ENCODE assay signal across 9 mouse cellular contexts in the genomic region with DNA sequence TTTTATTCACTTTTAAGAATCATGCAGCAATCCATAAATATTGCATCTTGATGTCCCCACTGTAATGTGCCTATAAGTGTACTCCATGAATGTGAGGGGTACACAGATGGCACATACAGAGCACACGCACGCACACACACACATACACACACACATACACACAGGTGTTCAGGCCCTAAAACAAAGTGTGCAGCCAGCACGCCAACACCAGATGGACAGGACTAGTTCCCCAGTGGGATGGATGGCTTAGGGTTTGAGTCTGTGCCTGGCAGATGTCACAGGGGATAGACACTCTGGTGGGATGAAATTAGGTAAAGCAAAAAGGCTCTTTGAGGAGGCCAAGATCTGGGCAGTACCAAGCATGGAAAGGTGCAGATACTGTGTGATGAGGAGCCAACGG. TPM values are rescaled to one million over a fixed set of nuclear protein-coding genes. Genes with fewer than 3 reads are reported as not detected.
DNase-seq lines count a peak whose midpoint lies in the region; ATAC-seq and TF ChIP-seq lines count a peak whose summit lies in the region.
"Had no signal": no experiment of that assay in that cellular context is flagged by ENCODE, and none has a peak within 500 bp of the region (broad histone marks: within the 10 kb centered on the region; RNA-seq: fewer than 3 reads in every experiment).

No protein-coding gene starts in this region.

- H3K36me3 ChIP-seq in liver, embryonic 12.5 days: no peaks in the 10 kb centered on the region
- H3K36me3 ChIP-seq in liver, postnatal 0 days (replicated peaks; ENCODE audit: insufficient read depth, low read length): no peaks in the 10 kb centered on the region
- H3K36me3 ChIP-seq in hindbrain, embryonic 14.5 days (replicated peaks; ENCODE audit: control insufficient read depth, insufficient read depth): peaks cover 12% of the 10 kb centered on the region; the same call in 1 of the 2 replicates
- H3K36me3 ChIP-seq in midbrain, embryonic 16.5 days (ENCODE audit: control insufficient read depth, insufficient read depth, low read length): 0 out of 2 replicates have a peak, but pooled peaks cover 3% of the 10 kb centered on the region

- H3K9me3 ChIP-seq in liver, embryonic 12.5 days (replicated peaks): no peaks in the 10 kb centered on the region
- H3K9me3 ChIP-seq in liver, postnatal 0 days (ENCODE audit: low read length): no peaks in the 10 kb centered on the region
- H3K9me3 ChIP-seq in hindbrain, embryonic 14.5 days (ENCODE audit: control insufficient read depth, low read length): no peaks in the 10 kb centered on the region
- H3K9me3 ChIP-seq in midbrain, embryonic 16.5 days (replicated peaks; ENCODE audit: control insufficient read depth, low read length, poor library complexity, severe bottlenecking): no peaks in the 10 kb centered on the region

- no peak for TF ChIP-seq EP300 in liver, postnatal 0 days (IDR thresholded peaks at IDR 0.05; ENCODE audit: low read depth)

- peaks cover 38% of the 10 kb centered on the region for H3K4me1 ChIP-seq in liver, embryonic 12.5 days
- peaks cover 36% of the 10 kb centered on the region for H3K4me1 ChIP-seq in liver, postnatal 0 days (ENCODE audit: insufficient read depth)
- H3K4me1 ChIP-seq in hindbrain, embryonic 14.5 days (replicated peaks; ENCODE audit: control insufficient read depth, insufficient read depth, low read length): peaks cover 37% of the 10 kb centered on the region
- H3K4me1 ChIP-seq in midbrain, embryonic 16.5 days (ENCODE audit: control insufficient read depth, insufficient read depth, low read length): peaks cover 30% of the 10 kb centered on the region

- no peak for TF ChIP-seq CTCF in liver, postnatal 0 days (IDR thresholded peaks at IDR 0.05; ENCODE audit: low read depth)

- no peak for ATAC-seq in liver, embryonic 12.5 days
- no peak for ATAC-seq in liver, postnatal 0 days
- no peak for ATAC-seq in hindbrain, embryonic 14.5 days (ENCODE audit: low FRiP score)
- no peak for ATAC-seq in midbrain, embryonic 16.5 days

- peaks cover 74% of the 10 kb centered on the region for H3K27me3 ChIP-seq in liver, embryonic 12.5 days (replicated peaks)
- H3K27me3 ChIP-seq in liver, postnatal 0 days (ENCODE audit: insufficient read depth, low read length): peaks cover 26% of the 10 kb centered on the region
- H3K27me3 ChIP-seq in hindbrain, embryonic 14.5 days (ENCODE audit: control insufficient read depth, insufficient read depth, low read length): peaks cover 18% of the 10 kb centered on the region
- H3K27me3 ChIP-seq in midbrain, embryonic 16.5 days (ENCODE audit: control insufficient read depth, insufficient read depth, low read depth, low read length): peaks cover 12% of the 10 kb centered on the region

- no peak overlapping the region for H3K27ac ChIP-seq in liver, embryonic 12.5 days
- H3K27ac ChIP-seq in liver, postnatal 0 days (ENCODE audit: low read depth): no peak overlapping the region
- peak overlapping the region; percentile 77; the same call in 1 of the 2 replicates for H3K27ac ChIP-seq in hindbrain, embryonic 14.5 days
- H3K27ac ChIP-seq in midbrain, embryonic 16.5 days (ENCODE audit: low read length): 0 out of 2 replicates have a peak overlapping the region, but pooled peaks have one; percentile 73

- H3K4me2 ChIP-seq in liver, embryonic 12.5 days: 0 out of 2 replicates have a peak overlapping the region, but pooled peaks have one; percentile 98
- no peak overlapping the region for H3K4me2 ChIP-seq in liver, postnatal 0 days (ENCODE audit: low read depth, low read length)
- H3K4me2 ChIP-seq in hindbrain, embryonic 14.5 days (replicated peaks): peak overlapping the region; percentile 98
- H3K4me2 ChIP-seq in midbrain, embryonic 16.5 days (ENCODE audit: low read length): peak overlapping the region; percentile 94

- peak; percentile 30 to 36 for DNase-seq in cerebellum, postnatal 14 days
- DNase-seq in cerebellum, adult 11-12 months: no peak
- DNase-seq in liver, postnatal 0 days: no peak
- DNase-seq in hindbrain, embryonic 14.5 days (ENCODE audit: low spot score): no peak
- no peak for DNase-seq in ovary, postnatal 36 days (ENCODE audit: low spot score)
- DNase-seq in adrenal gland, adult 8-10 months: no peak

- 81% methylated on average over 4 of the region's 4 CpGs for WGBS in liver, embryonic 12.5 days (ENCODE audit: insufficient replicate concordance)
- WGBS in liver, postnatal 0 days (ENCODE audit: insufficient replicate concordance): 77% methylated on average over 4 of the region's 4 CpGs
- whole genome bisulfite sequencing in hindbrain, embryonic 14.5 days: 65% methylated on average over 4 of the region's 4 CpGs
- 80% methylated on average over 4 of the region's 4 CpGs for WGBS in midbrain, embryonic 16.5 days

- H3K9ac ChIP-seq in liver, embryonic 12.5 days: no peak overlapping the region
- no peak overlapping the region for H3K9ac ChIP-seq in liver, postnatal 0 days (replicated peaks)
- H3K9ac ChIP-seq in hindbrain, embryonic 14.5 days: peak overlapping the region; percentile 62
- peak overlapping the region; percentile 64 for H3K9ac ChIP-seq in midbrain, embryonic 16.5 days (ENCODE audit: low read depth, low read length)

- no peak overlapping the region for H3K4me3 ChIP-seq in liver, embryonic 12.5 days
- H3K4me3 ChIP-seq in liver, postnatal 0 days (ENCODE audit: low read depth, low read length): no peak overlapping the region
- no peak overlapping the region; the same call in 1 of the 2 replicates for H3K4me3 ChIP-seq in hindbrain, embryonic 14.5 days (replicated peaks; ENCODE audit: low read length)
- peak overlapping the region; percentile 50 for H3K4me3 ChIP-seq in midbrain, embryonic 16.5 days (ENCODE audit: low read depth, low read length)

RNA-seq across cellular contexts. Expression of a gene that starts 1.2 kb away (rescaled TPM):
- 1.2 and 1.4 TPM in 2 replicates for polyA plus RNA-seq in liver, embryonic 12.5 days (2016; fragmentation: Nextera tagmentation; extraction: Ambion mirVana)
- polyA plus RNA-seq in liver, postnatal 0 days (2015; fragmentation: Nextera tagmentation; extraction: Ambion mirVana): 0.07 and 0.14 TPM in 2 replicates
- 13.1 and 16.2 TPM in 2 replicates for polyA plus RNA-seq in hindbrain, embryonic 14.5 days (2014; fragmentation: Nextera tagmentation; extraction: Ambion mirVana)
- 12.1 and 13.6 TPM in 2 replicates for polyA plus RNA-seq in midbrain, embryonic 16.5 days (2015; fragmentation: Nextera tagmentation; extraction: Ambion mirVana)
- total RNA-seq in adrenal gland, adult 8-10 months (2022): under 1 TPM in 2 of 4 experiments, not detected in 2; 0.09 to 0.21 TPM

RNA-seq across cellular contexts. Expression of a gene that starts 29.4 kb away (rescaled TPM):
- polyA plus RNA-seq in liver, embryonic 12.5 days (2016; fragmentation: Nextera tagmentation; extraction: Ambion mirVana): 29.7 and 31.8 TPM in 2 replicates
- polyA plus RNA-seq in liver, postnatal 0 days (2015; fragmentation: Nextera tagmentation; extraction: Ambion mirVana): 18.1 and 18.4 TPM in 2 replicates
- 115 and 118 TPM in 2 replicates for polyA plus RNA-seq in hindbrain, embryonic 14.5 days (2014; fragmentation: Nextera tagmentation; extraction: Ambion mirVana)
- polyA plus RNA-seq in midbrain, embryonic 16.5 days (2015; fragmentation: Nextera tagmentation; extraction: Ambion mirVana): 122 and 127 TPM in 2 replicates
- total RNA-seq in adrenal gland, adult 8-10 months (2022): 10 to 100 TPM; 61.0 to 83.9 (median 72.6) TPM

RNA-seq across cellular contexts. Expression of a gene that starts 55.7 kb away (rescaled TPM):
- polyA plus RNA-seq in liver, embryonic 12.5 days (2016; fragmentation: Nextera tagmentation; extraction: Ambion mirVana): not detected in 2 replicates
- not detected in 2 replicates for polyA plus RNA-seq in liver, postnatal 0 days (2015; fragmentation: Nextera tagmentation; extraction: Ambion mirVana)
- polyA plus RNA-seq in hindbrain, embryonic 14.5 days (2014; fragmentation: Nextera tagmentation; extraction: Ambion mirVana): 0.55 and 0.57 TPM in 2 replicates
- polyA plus RNA-seq in midbrain, embryonic 16.5 days (2015; fragmentation: Nextera tagmentation; extraction: Ambion mirVana): 0.46 and 0.62 TPM in 2 replicates
- total RNA-seq in adrenal gland, adult 8-10 months (2022): under 1 TPM in 3 of 4 experiments, not detected in 1; 0.12 to 0.28 (median 0.13) TPM
- total RNA-seq: layer of hippocampus, postnatal 14 days had no signal

Comparison
In these comparisons a context has a peak if more than half of its experiments do, and no peak if none do; other contexts are left out.
1. DNase-seq: peak in cerebellum, postnatal 14 days (2 of 2); none in cerebellum, adult 11-12 months (single experiment), liver, postnatal 0 days (single experiment), hindbrain, embryonic 14.5 days (single experiment), ovary, postnatal 36 days (single experiment) and adrenal gland, adult 8-10 months (single experiment).
2. H3K27ac ChIP-seq: peak in hindbrain, embryonic 14.5 days (single experiment) and midbrain, embryonic 16.5 days (single experiment); none in liver, embryonic 12.5 days (single experiment) and liver, postnatal 0 days (single experiment).
3. H3K9ac ChIP-seq: peak in hindbrain, embryonic 14.5 days (single experiment) and midbrain, embryonic 16.5 days (single experiment); none in liver, embryonic 12.5 days (single experiment) and liver, postnatal 0 days (single experiment).